Mouse (Mus musculus) heart, postnatal 10 days (tissue): ENCODE results near the gene Scn8a. TPM values are rescaled to one million over a fixed set of nuclear protein-coding genes. Genes with fewer than 3 reads are reported as not detected.

Experiments used
- DNase-seq, 2 experiments: peaks; one replicate each; pipeline ENCODE4 v3.0.0; 2021
- intact Hi-C: fragments of 180-260 bp; cut with DNase I; formaldehyde crosslinking; loops from one replicate; pipeline ENCODE4 v1.15.1; 2025
- total RNA-seq, 2 experiments: library from RNA; stranded (reverse); gene quantifications; 2 replicates each; pipeline ENCODE4 v1.2.3; 2021

Gene Scn8a
- total RNA-seq, 2 experiments from 2014 or later: 0.35 to 0.72 TPM

DNA sequence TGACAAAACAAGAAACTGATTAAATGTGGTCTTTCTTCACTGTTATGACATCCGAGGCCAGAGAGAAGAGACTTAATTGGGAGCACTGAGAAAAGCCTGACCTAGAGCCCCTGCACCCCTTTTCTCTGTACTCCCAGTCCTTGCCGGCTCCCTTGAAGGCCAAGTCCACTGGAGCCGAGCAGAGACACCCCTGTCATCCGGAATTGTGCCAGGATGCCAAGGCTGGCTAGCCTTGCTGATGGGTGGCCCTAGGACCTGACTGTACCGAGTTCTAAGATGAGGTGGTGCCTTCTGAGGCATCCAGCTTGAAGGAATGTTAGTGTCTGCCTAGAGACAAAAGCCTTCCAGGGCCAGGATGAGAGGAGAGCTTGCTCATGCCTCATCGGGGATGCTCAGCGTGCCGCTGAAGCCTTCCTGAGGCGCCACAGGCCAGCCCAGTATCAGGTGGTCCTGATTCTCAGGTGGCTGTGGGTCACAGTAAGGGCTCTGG is 210.4 kb downstream of the Scn8a start:
- no peak for DNase-seq
- intact Hi-C loops: no loop called here

- intact Hi-C loops: no loop called here
- DNase-seq: no peak
Observed at GRCm38 (mm10) chr15:101081035-101081548, 211.4 kb downstream of the Scn8a start.

GRCm38 (mm10) chr15:101082236-101082635 is 212.6 kb downstream of the Scn8a start:
- DNase-seq: no peak
- intact Hi-C loops: no loop called here

GRCm38 (mm10) chr15:101084499-101084898 is 214.8 kb downstream of the Scn8a start:
- no peak for DNase-seq

GRCm38 (mm10) chr15:101086451-101086850 is 216.8 kb downstream of the Scn8a start:
- no peak for DNase-seq
- intact Hi-C loops: no loop called here

More at GRCm38 (mm10) chr15:101084499-101084898, 214.8 kb downstream of the Scn8a start:
- intact Hi-C loops: no loop called here

GRCm38 (mm10) chr15:101086956-101087355 is 217.3 kb downstream of the Scn8a start:
- no peak for DNase-seq
- intact Hi-C loops: no loop called here

GRCm38 (mm10) chr15:101088291-101088690 is 218.6 kb downstream of the Scn8a start:
- DNase-seq: no peak
- intact Hi-C loops: no loop called here

DNA sequence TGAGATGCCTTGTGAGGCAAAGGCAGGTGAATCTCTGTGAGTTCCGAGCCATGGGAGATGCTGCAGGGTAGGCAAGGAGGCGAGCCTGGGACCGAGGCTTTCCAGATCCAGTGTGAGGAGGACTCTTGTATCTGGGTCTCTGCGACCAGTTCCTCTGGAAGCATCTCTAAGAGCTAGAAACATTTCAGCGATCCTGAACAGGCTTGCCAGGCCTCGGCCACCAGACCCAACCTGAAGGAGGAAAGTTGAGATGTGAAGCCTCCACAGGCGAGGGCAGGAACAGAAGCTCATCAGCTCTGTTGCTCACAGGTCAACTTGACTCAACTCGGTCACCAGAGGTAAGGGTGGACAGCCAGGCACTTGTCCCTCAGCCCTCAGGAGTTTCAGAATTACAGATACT is 221.9 kb downstream of the Scn8a start:
- intact Hi-C loops: no loop called here
- DNase-seq: no peak

GRCm38 (mm10) chr15:101092121-101092828 is 222.6 kb downstream of the Scn8a start:
- intact Hi-C loops: no loop called here
- no peak for DNase-seq

- intact Hi-C loops: no loop called here
- DNase-seq: no peak
Observed at GRCm38 (mm10) chr15:101092829-101093648, 223.4 kb downstream of the Scn8a start.

- DNase-seq: no peak
- intact Hi-C loops: no loop called here
Observed at GRCm38 (mm10) chr15:101093988-101094387, 224.3 kb downstream of the Scn8a start.

GRCm38 (mm10) chr15:101094979-101095378 is 225.3 kb downstream of the Scn8a start:
- intact Hi-C loops: no loop called here
- no peak for DNase-seq

GRCm38 (mm10) chr15:101095392-101095791 is 225.7 kb downstream of the Scn8a start:
- no peak for DNase-seq
- intact Hi-C loops: no loop called here

Other genes with a start within 250 kb of the Scn8a start
- gene Smagp, start 232.9 kb upstream of the Scn8a start, total RNA-seq: 10 to 100 TPM; 20.5 to 25.8 TPM
- gene Bin2, start 200.3 kb upstream of the Scn8a start, total RNA-seq: 1 to 10 TPM; 1.4 to 2.2 TPM
- 1 to 10 TPM in 1 of 2 experiments, under 1 TPM in 1; 0.53 to 1.1 TPM for gene Cela1, start 181.9 kb upstream of the Scn8a start, total RNA-seq
- gene Galnt6, start 140.5 kb upstream of the Scn8a start, total RNA-seq: 1 to 10 TPM; 1.7 TPM
- gene Slc4a8, start 108.1 kb upstream of the Scn8a start, total RNA-seq: 1 to 10 TPM; 2.6 to 7.8 TPM
- under 1 TPM; 0.25 to 0.41 TPM for gene Gm47841, start 177.5 kb downstream of the Scn8a start, total RNA-seq
- gene Fignl2, start 208.7 kb downstream of the Scn8a start, total RNA-seq: 1 to 10 TPM; 3.5 to 3.9 TPM
- not detected for gene Ankrd33, start 245.9 kb downstream of the Scn8a start, total RNA-seq